ENCODE assay signal across 8 mouse cellular contexts in genomic region chr19:44742131-44743020, GRCm38 (mm10). TPM values are rescaled to one million over a fixed set of nuclear protein-coding genes. Genes with fewer than 3 reads are reported as not detected.
DNase-seq lines count a peak whose midpoint lies in the region; ATAC-seq lines count a peak whose summit lies in the region.

No protein-coding gene starts in this region.

- no peak overlapping the region for H3K4me2 ChIP-seq in forebrain, embryonic 14.5 days (ENCODE audit: low read length)
- H3K4me2 ChIP-seq in hindbrain, embryonic 15.5 days: peak overlapping the region; percentile 42

- peaks cover 5% of the 10 kb centered on the region; the same call in 1 of the 2 replicates for H3K9me3 ChIP-seq in forebrain, embryonic 10.5 days
- no peaks in the 10 kb centered on the region for H3K9me3 ChIP-seq in forebrain, embryonic 14.5 days (replicated peaks; ENCODE audit: control insufficient read depth, low read length)
- H3K9me3 ChIP-seq in hindbrain, embryonic 15.5 days: no peaks in the 10 kb centered on the region
- H3K9me3 ChIP-seq in limb, embryonic 10.5 days (replicated peaks): no peaks in the 10 kb centered on the region

- H3K4me1 ChIP-seq in forebrain, embryonic 10.5 days: peaks cover 43% of the 10 kb centered on the region
- H3K4me1 ChIP-seq in forebrain, embryonic 14.5 days (ENCODE audit: control insufficient read depth, insufficient read depth, low read length): no peaks in the 10 kb centered on the region; the same call in 1 of the 2 replicates
- H3K4me1 ChIP-seq in hindbrain, embryonic 15.5 days (replicated peaks): peaks cover 14% of the 10 kb centered on the region
- H3K4me1 ChIP-seq in limb, embryonic 10.5 days: peaks cover 37% of the 10 kb centered on the region

- no peak overlapping the region for H3K27ac ChIP-seq in forebrain, embryonic 10.5 days
- no peak overlapping the region for H3K27ac ChIP-seq in forebrain, embryonic 14.5 days (ENCODE audit: low read depth, low read length)
- no peak overlapping the region; the same call in 1 of the 2 replicates for H3K27ac ChIP-seq in hindbrain, embryonic 15.5 days (replicated peaks)
- no peak overlapping the region for H3K27ac ChIP-seq in limb, embryonic 10.5 days

- peak overlapping the region; percentile 31; the same call in 1 of the 2 replicates for H3K4me3 ChIP-seq in forebrain, embryonic 10.5 days
- H3K4me3 ChIP-seq in forebrain, embryonic 14.5 days (ENCODE audit: low read depth, low read length): no peak overlapping the region
- no peak overlapping the region for H3K4me3 ChIP-seq in hindbrain, embryonic 15.5 days
- H3K4me3 ChIP-seq in limb, embryonic 10.5 days: peak overlapping the region; percentile 35; the same call in 1 of the 2 replicates

- peaks cover 100% of the 10 kb centered on the region for H3K27me3 ChIP-seq in forebrain, embryonic 10.5 days (ENCODE audit: poor library complexity, severe bottlenecking)
- peaks cover 95% of the 10 kb centered on the region for H3K27me3 ChIP-seq in forebrain, embryonic 14.5 days (replicated peaks; ENCODE audit: control insufficient read depth, insufficient read depth, low read length)
- peaks cover 80% of the 10 kb centered on the region for H3K27me3 ChIP-seq in hindbrain, embryonic 15.5 days
- peaks cover 100% of the 10 kb centered on the region for H3K27me3 ChIP-seq in limb, embryonic 10.5 days (ENCODE audit: low read depth, poor library complexity, severe bottlenecking)

- no peaks in the 10 kb centered on the region for H3K36me3 ChIP-seq in forebrain, embryonic 10.5 days (replicated peaks)
- H3K36me3 ChIP-seq in forebrain, embryonic 14.5 days (ENCODE audit: control insufficient read depth, insufficient read depth, low read length): no peaks in the 10 kb centered on the region
- H3K36me3 ChIP-seq in hindbrain, embryonic 15.5 days: no peaks in the 10 kb centered on the region
- no peaks in the 10 kb centered on the region for H3K36me3 ChIP-seq in limb, embryonic 10.5 days

- 2% methylated on average over 22 of the region's 22 CpGs for WGBS in forebrain, embryonic 10.5 days
- WGBS in forebrain, embryonic 14.5 days: under 1% methylated on average over 22 of the region's 22 CpGs
- 1% methylated on average over 22 of the region's 22 CpGs for WGBS in hindbrain, embryonic 15.5 days
- under 1% methylated on average over 22 of the region's 22 CpGs for WGBS in limb, embryonic 10.5 days

- DNase-seq in forebrain, embryonic 10.5 days (ENCODE audit: extremely low spot score, low spot score): peak; percentile 53
- no peak for DNase-seq in forebrain, embryonic 14.5 days (ENCODE audit: low spot score)
- peak; percentile 38 for DNase-seq in ES-CJ7 (ENCODE audit: low read depth, low spot score)
- DNase-seq in limb, embryonic 10.5 days (ENCODE audit: low spot score): peak; percentile 68
- no peak for DNase-seq in urinary bladder, postnatal 10 days (ENCODE audit: low spot score)
- DNase-seq in right cerebral cortex, postnatal 25 days: no peak
- DNase-seq in spleen, adult 18-20 months: no peak

- H3K9ac ChIP-seq in forebrain, embryonic 14.5 days (ENCODE audit: low read length): no peak overlapping the region
- H3K9ac ChIP-seq in hindbrain, embryonic 15.5 days: no peak overlapping the region

- ATAC-seq in forebrain, embryonic 14.5 days: no peak
- ATAC-seq in hindbrain, embryonic 15.5 days (ENCODE audit: low FRiP score, low read depth): 0 out of 2 replicates have a peak, but pooled peaks have one; percentile 23

RNA-seq across cellular contexts. Expression of gene Pax2, which starts 13.5 kb away (rescaled TPM):
- 0.56 and 0.81 TPM in 2 replicates for polyA plus RNA-seq in forebrain, embryonic 10.5 days (2016; fragmentation: Nextera tagmentation; extraction: Ambion mirVana)
- 0.09 TPM in 1 of 2 replicates, not detected in the other for polyA plus RNA-seq in forebrain, embryonic 14.5 days (2014; fragmentation: Nextera tagmentation; extraction: Ambion mirVana)
- polyA plus RNA-seq in hindbrain, embryonic 15.5 days (2015; fragmentation: Nextera tagmentation; extraction: Ambion mirVana): 12.3 and 15.5 TPM in 2 replicates
- polyA plus RNA-seq in limb, embryonic 10.5 days (2016; fragmentation: Nextera tagmentation; extraction: Ambion mirVana): 0.05 and 0.20 TPM in 2 replicates

Comparison
In these comparisons a context has a peak if more than half of its experiments do, and no peak if none do; other contexts are left out.
1. DNase-seq: peak in forebrain, embryonic 10.5 days (single experiment), ES-CJ7 (single experiment) and limb, embryonic 10.5 days (single experiment); none in forebrain, embryonic 14.5 days (single experiment), urinary bladder, postnatal 10 days (single experiment), right cerebral cortex, postnatal 25 days (single experiment) and spleen, adult 18-20 months (0 of 2).
2. H3K4me3 ChIP-seq: peak in forebrain, embryonic 10.5 days (single experiment) and limb, embryonic 10.5 days (single experiment); none in forebrain, embryonic 14.5 days (single experiment) and hindbrain, embryonic 15.5 days (single experiment).